ENCODE assay signal across 24 mouse cellular contexts in genomic region chr5:20055000-20055399, GRCm38 (mm10).
"Had no signal": no experiment of that assay in that cellular context is flagged by ENCODE, and none has a peak within 500 bp of the region (broad histone marks: within the 10 kb centered on the region; RNA-seq: fewer than 3 reads in every experiment).

No protein-coding gene starts in this region.

- H3K36me3 ChIP-seq: embryonic facial prominence, embryonic 10.5 days; embryonic facial prominence, embryonic 12.5 days; embryonic facial prominence, embryonic 13.5 days; embryonic facial prominence, embryonic 15.5 days; forebrain, embryonic 10.5 days; forebrain, embryonic 12.5 days; forebrain, embryonic 15.5 days had no signal

- H3K27ac ChIP-seq: embryonic facial prominence, embryonic 10.5 days; embryonic facial prominence, embryonic 12.5 days; embryonic facial prominence, embryonic 13.5 days; embryonic facial prominence, embryonic 15.5 days; forebrain, embryonic 10.5 days; forebrain, embryonic 12.5 days; forebrain, embryonic 13.5 days; forebrain, embryonic 15.5 days; gastrocnemius, adult 2 months; heart, adult 2 months had no signal

- DNase-seq: cerebellum, adult 9-11 months; cerebellum, postnatal 10 days; cerebellum, postnatal 14 days; cerebellum, postnatal 25 days; cerebellum, postnatal 36 days; embryo, embryonic 11 days; forebrain, postnatal 0 days; gastrocnemius, adult 2 months; gastrocnemius, postnatal 10 days; gastrocnemius, postnatal 14 days; gastrocnemius, postnatal 25 days; gastrocnemius, postnatal 36 days; heart, adult 11 months; heart, adult 18-20 months; heart, adult 2 months had no signal

- H3K27me3 ChIP-seq: embryonic facial prominence, embryonic 12.5 days; embryonic facial prominence, embryonic 13.5 days; embryonic facial prominence, embryonic 15.5 days; forebrain, embryonic 12.5 days; forebrain, embryonic 13.5 days; forebrain, embryonic 15.5 days had no signal

- H3K9ac ChIP-seq: embryonic facial prominence, embryonic 12.5 days; embryonic facial prominence, embryonic 13.5 days; embryonic facial prominence, embryonic 15.5 days; forebrain, embryonic 12.5 days; forebrain, embryonic 13.5 days; forebrain, embryonic 15.5 days; forebrain, postnatal 0 days had no signal

- H3K4me1 ChIP-seq: embryonic facial prominence, embryonic 15.5 days had no signal

- H3K4me3 ChIP-seq: embryonic facial prominence, embryonic 10.5 days; embryonic facial prominence, embryonic 12.5 days; embryonic facial prominence, embryonic 13.5 days; embryonic facial prominence, embryonic 15.5 days; erythroblast, embryonic 14.5 days; forebrain, embryonic 10.5 days; forebrain, embryonic 12.5 days; forebrain, embryonic 13.5 days; forebrain, embryonic 15.5 days; gastrocnemius, adult 2 months; heart, adult 2 months had no signal

- H3K4me2 ChIP-seq: embryonic facial prominence, embryonic 12.5 days; embryonic facial prominence, embryonic 13.5 days; embryonic facial prominence, embryonic 15.5 days; forebrain, embryonic 12.5 days; forebrain, embryonic 13.5 days; forebrain, embryonic 15.5 days had no signal

- H3K9me3 ChIP-seq: embryonic facial prominence, embryonic 10.5 days; embryonic facial prominence, embryonic 12.5 days; embryonic facial prominence, embryonic 13.5 days; embryonic facial prominence, embryonic 15.5 days; forebrain, embryonic 10.5 days; forebrain, embryonic 12.5 days; forebrain, embryonic 13.5 days; forebrain, embryonic 15.5 days had no signal
